Mouse (Mus musculus): ENCODE data around the gene Abtb2.

DNA sequence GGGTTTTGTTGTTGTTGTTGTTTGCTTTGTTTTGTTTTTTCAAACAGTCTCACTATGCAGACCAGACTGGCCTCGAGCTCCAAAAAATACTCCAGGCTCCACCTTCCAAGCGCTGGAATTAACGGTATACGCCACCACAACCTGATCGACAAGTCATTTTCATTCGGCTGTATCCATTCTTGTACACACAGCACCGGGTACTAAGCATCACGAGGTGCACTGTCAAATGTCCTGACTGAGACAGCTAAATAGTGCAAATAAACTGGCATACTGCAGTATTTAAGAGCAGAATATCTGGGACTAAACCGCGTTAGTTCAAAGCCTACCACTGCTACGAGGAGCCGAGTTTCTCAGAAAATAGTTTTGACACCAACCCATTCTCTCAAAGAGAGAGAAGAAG lies 194.3 kb downstream of the Abtb2 start:
- no peak for TF ChIP-seq POLR2A (IDR thresholded peaks at IDR 0.05; ENCODE audit: insufficient read length, low read depth)
- TF ChIP-seq MAX (IDR thresholded peaks at IDR 0.05; ENCODE audit: low read depth): no peak
- TF ChIP-seq USF1 (IDR thresholded peaks at IDR 0.05; ENCODE audit: low read depth): no peak
